Mouse (Mus musculus) lung, embryonic 16.5 days (tissue): ENCODE data around the gene Dnah6. TPM values are rescaled to one million over a fixed set of nuclear protein-coding genes. Genes with fewer than 3 reads are reported as not detected.

ENCODE experiments used
- ATAC-seq: fragments of 200-750 bp; cut with Nextera tagmentation; 2 replicates; pipeline ENCODE4 v1.8.0; 2017; ENCODE audit warnings: low read depth, mild to moderate bottlenecking, moderate library complexity
- H3K27ac ChIP-seq: fragments of 300-500 bp; sonication (generic); 2 replicates; pipeline ENCODE4 v1.5.1; 2014; ENCODE audit warnings: mild to moderate bottlenecking, control low read depth, low read length
- H3K27me3 ChIP-seq: fragments of 300-500 bp; sonication (generic); 2 replicates; pipeline ENCODE4 v1.6.1; 2014; ENCODE audit warnings: low read depth, low read length, mixed read lengths; ENCODE audit not compliant: control insufficient read depth, insufficient read depth
- H3K36me3 ChIP-seq: fragments of 300-500 bp; sonication (generic); 2 replicates; pipeline ENCODE4 v1.6.1; 2014; ENCODE audit warnings: low read length; ENCODE audit not compliant: control insufficient read depth, insufficient read depth
- H3K4me1 ChIP-seq: fragments of 300-500 bp; sonication (generic); replicated peaks from 2 replicates; pipeline ENCODE4 v1.6.1; 2014; ENCODE audit warnings: low read length, mixed read lengths; ENCODE audit not compliant: control insufficient read depth, insufficient read depth
- H3K4me2 ChIP-seq: fragments of 300-500 bp; sonication (generic); 2 replicates; pipeline ENCODE4 v1.6.1; 2014; ENCODE audit warnings: low read depth, low read length, control low read depth
- H3K4me3 ChIP-seq: fragments of 300-500 bp; sonication (generic); 2 replicates; pipeline ENCODE4 v1.5.1; 2014; ENCODE audit warnings: mild to moderate bottlenecking, low read length, control low read depth
- H3K9ac ChIP-seq: fragments of 300-500 bp; sonication (generic); 2 replicates; pipeline ENCODE4 v1.6.1; 2014; ENCODE audit warnings: low read length, control low read depth
- H3K9me3 ChIP-seq: fragments of 300-500 bp; sonication (generic); 2 replicates; pipeline ENCODE4 v1.6.1; 2016; ENCODE audit warnings: low read length; ENCODE audit not compliant: control insufficient read depth
- WGBS: fragments of 180-500 bp; shearing (Covaris S2); extraction: QIAGEN DNeasy Blood & Tissue Kit; methylation state at CpG from one replicate; pipeline ENCODE4 v1.1.7; 2014; 5-methylcytosine and 5-hydroxymethylcytosine counted together
- polyA plus RNA-seq: library from polyadenylated mRNA; unstranded; fragments of >200 nt; fragmentation: Nextera tagmentation; extraction: Ambion mirVana; gene quantifications from 2 replicates; pipeline ENCODE4 v1.2.1, GENCODE M21; 2015

Dnah6 gene
- polyA plus RNA-seq, 1 experiment from 2014 or later = 0.54 TPM

GRCm38 (mm10) chr6:73233202-73233726, 11.8 kb upstream of the Dnah6 start:
- H3K4me3 ChIP-seq = no peak overlapping the region
- H3K36me3 ChIP-seq = no peaks in the 10 kb centered on the region
- no peaks in the 10 kb centered on the region for H3K27me3 ChIP-seq
- H3K9ac ChIP-seq = no peak overlapping the region
- H3K9me3 ChIP-seq = no peaks in the 10 kb centered on the region; the same call in 1 of the 2 replicates
- WGBS = 88% methylated on average over 6 of the region's 6 CpGs
- ATAC-seq = no peak
- no peak overlapping the region for H3K4me2 ChIP-seq
- no peak overlapping the region for H3K27ac ChIP-seq
- 0 out of 2 replicates have a peak, but pooled peaks cover 4% of the 10 kb centered on the region for H3K4me1 ChIP-seq

- Histone ChIP-seq H3K9me3 (no peaks in the 10 kb centered on the region; the same call in 1 of the 2 replicates), H3K27ac (no peak overlapping the region), H3K4me1 (0 out of 2 replicates have a peak, but pooled peaks cover 4% of the 10 kb centered on the region), H3K4me3 (no peak overlapping the region), H3K36me3 (no peaks in the 10 kb centered on the region), H3K27me3 (no peaks in the 10 kb centered on the region), H3K9ac (no peak overlapping the region), H3K4me2 (no peak overlapping the region)
- no peak for ATAC-seq
- 63% methylated on average over 12 of the region's 12 CpGs for WGBS
Observed at GRCm38 (mm10) chr6:73232152-73232584, 10.7 kb upstream of the Dnah6 start.

- Histone ChIP-seq H3K27ac (no peak overlapping the region), H3K4me3 (no peak overlapping the region), H3K9ac (no peak overlapping the region), H3K4me1 (0 out of 2 replicates have a peak, but pooled peaks cover 4% of the 10 kb centered on the region), H3K36me3 (no peaks in the 10 kb centered on the region), H3K27me3 (no peaks in the 10 kb centered on the region), H3K4me2 (no peak overlapping the region), H3K9me3 (no peaks in the 10 kb centered on the region)
- 0 out of 2 replicates have a peak, but pooled peaks have one; percentile 6 for ATAC-seq
- WGBS = 60% methylated on average over 3 of the region's 3 CpGs
Observed at GRCm38 (mm10) chr6:73228881-73229280, 7.4 kb upstream of the Dnah6 start.

DNA sequence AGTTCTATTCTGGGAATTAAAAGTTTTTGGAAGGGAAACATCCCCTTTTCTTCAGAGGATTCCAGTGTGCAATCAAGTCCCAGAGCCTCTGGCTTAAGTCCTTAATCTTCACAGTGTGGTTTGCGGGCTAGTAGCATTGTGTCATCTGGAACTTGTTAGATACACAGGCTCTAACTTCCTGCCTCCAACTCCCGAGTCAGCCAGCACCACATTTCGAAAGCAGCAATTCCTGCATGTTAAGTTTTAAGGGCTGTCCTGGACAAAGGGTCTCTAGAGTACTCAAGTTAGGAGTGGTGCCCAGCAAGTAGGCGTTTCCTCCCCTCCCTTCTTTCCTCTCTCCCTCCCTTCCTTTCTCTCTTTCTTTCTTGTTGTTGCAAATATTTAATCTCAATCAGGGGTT, 7.0 kb upstream of the Dnah6 start:
- peak; percentile 73 for ATAC-seq
- H3K4me2 ChIP-seq = no peak overlapping the region
- no peak overlapping the region for H3K27ac ChIP-seq
- H3K4me3 ChIP-seq = no peak overlapping the region
- no peaks in the 10 kb centered on the region for H3K9me3 ChIP-seq
- H3K27me3 ChIP-seq = no peaks in the 10 kb centered on the region
- H3K4me1 ChIP-seq = 0 out of 2 replicates have a peak, but pooled peaks cover 4% of the 10 kb centered on the region
- H3K9ac ChIP-seq = 0 out of 2 replicates have a peak overlapping the region, but pooled peaks have one; percentile 24
- H3K36me3 ChIP-seq = no peaks in the 10 kb centered on the region
- WGBS = 14% methylated on average over 4 of the region's 4 CpGs

GRCm38 (mm10) chr6:73227376-73228158, 6.1 kb upstream of the Dnah6 start:
- H3K36me3 ChIP-seq = no peaks in the 10 kb centered on the region
- peaks cover 7% of the 10 kb centered on the region; the same call in 1 of the 2 replicates for H3K4me1 ChIP-seq
- H3K27ac ChIP-seq = no peak overlapping the region
- H3K9me3 ChIP-seq = no peaks in the 10 kb centered on the region
- H3K4me3 ChIP-seq = no peak overlapping the region
- WGBS = 25% methylated on average over 10 of the region's 10 CpGs
- no peaks in the 10 kb centered on the region for H3K27me3 ChIP-seq
- no peak overlapping the region for H3K4me2 ChIP-seq
- no peak for ATAC-seq
- H3K9ac ChIP-seq = no peak overlapping the region

DNA sequence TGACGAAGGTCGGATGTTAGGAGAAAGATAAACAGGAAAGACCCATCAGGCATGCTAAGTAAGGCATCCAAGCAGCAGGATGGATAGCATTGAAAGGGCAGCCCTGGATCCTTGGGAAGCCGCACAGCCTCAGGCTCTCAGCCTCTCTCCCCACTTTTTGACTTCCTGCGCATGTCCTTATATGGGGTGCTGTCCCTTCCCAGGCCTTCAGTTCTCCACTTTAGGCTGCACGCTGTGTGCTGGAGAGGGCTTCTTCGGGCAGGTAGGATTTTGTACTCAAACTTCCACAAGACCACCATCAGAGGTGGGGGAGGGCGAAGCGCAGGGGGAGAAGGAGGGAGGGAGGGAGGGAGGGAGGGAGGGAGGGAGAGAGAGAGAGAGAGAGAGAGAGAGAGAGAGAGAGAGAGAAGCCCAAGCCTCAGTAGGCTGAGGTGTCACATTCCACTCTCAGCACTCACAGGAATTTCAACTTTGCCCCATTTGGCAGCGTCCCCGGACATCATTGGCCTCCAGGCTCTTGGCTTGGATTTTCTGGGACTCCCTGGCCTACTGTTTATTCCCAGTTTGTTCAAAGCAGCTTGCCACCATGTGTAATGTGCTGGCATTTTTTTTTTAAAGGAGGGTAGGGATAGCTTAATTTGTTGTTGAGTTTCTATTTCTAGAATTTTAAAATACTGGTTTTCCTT, 1.5 kb upstream of the Dnah6 start:
- no peaks in the 10 kb centered on the region for H3K27me3 ChIP-seq
- 3% methylated on average over 8 of the region's 10 CpGs for WGBS
- H3K4me2 ChIP-seq = peak overlapping the region; percentile 48
- no peaks in the 10 kb centered on the region for H3K36me3 ChIP-seq
- H3K9me3 ChIP-seq = no peaks in the 10 kb centered on the region
- H3K9ac ChIP-seq = peak overlapping the region; percentile 20; the same call in 1 of the 2 replicates
- H3K27ac ChIP-seq = peak overlapping the region; percentile 89
- ATAC-seq = peak; percentile 85
- H3K4me1 ChIP-seq = peaks cover 5% of the 10 kb centered on the region; the same call in 1 of the 2 replicates
- H3K4me3 ChIP-seq = peak overlapping the region; percentile 16; the same call in 1 of the 2 replicates

DNA sequence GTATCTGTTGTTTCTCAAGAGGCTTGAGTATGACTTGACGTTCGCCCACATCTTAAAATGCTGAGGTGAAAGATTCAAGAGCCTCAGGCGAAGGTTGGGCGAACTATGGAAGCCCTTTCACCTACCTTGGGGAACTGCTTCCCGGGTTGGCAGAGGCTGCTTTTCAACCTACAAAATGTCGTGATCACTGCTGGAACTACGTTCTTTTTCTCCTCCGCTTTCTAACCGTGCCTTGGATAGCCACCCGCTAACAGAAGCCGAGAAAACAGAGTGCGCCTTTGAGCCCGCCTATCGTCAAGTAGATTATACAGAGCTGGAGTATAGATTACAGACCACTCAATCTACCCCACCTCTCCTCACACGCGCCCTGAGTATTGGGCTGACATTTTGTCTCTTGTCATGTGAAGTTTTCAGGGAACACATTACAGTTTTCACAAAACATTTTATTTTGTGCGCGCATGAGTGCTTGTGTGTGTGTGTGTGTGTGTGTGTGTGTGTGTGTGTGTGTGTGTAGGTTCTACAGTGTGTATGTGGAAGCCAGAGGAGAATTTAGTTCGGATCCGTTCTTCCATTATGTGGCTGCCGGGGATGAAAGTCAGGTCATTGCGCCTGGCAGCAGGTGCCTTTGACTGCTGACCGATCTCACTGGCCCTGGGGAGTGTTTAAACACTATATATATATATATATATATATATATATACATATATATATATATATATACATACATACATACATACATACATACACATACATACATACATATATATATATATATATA, 696 bp upstream of the Dnah6 start:
- H3K9me3 ChIP-seq = no peaks in the 10 kb centered on the region
- ATAC-seq = peak; percentile 62
- peaks cover 5% of the 10 kb centered on the region; the same call in 1 of the 2 replicates for H3K4me1 ChIP-seq
- H3K4me2 ChIP-seq = peak overlapping the region; percentile 52
- WGBS = 20% methylated on average over 23 of the region's 23 CpGs
- H3K36me3 ChIP-seq = no peaks in the 10 kb centered on the region
- H3K27ac ChIP-seq = peak overlapping the region; percentile 67
- H3K9ac ChIP-seq = peak overlapping the region; percentile 27; the same call in 1 of the 2 replicates
- H3K4me3 ChIP-seq = peak overlapping the region; percentile 34
- no peaks in the 10 kb centered on the region for H3K27me3 ChIP-seq

DNA sequence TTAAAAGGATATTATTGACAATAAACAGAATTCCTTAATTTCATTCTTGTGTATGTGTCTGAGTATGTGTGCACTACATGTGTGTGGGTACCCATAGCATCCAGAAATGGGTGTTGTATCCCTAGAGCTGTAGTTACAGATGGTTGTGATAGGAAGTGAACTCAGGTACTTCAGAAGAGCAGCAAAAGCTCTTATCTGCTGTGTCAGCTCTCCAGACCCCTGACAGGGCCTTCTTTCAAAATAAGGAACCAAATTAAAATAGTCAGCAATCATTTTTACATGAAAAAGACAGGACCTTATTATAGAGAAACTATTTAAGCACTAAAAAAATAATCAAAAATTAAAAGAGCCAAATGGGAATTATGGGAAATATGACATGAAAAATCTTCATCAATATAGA, 9.8 kb downstream of the Dnah6 start:
- Histone ChIP-seq H3K9me3 (no peaks in the 10 kb centered on the region), H3K27ac (no peak overlapping the region), H3K4me3 (no peak overlapping the region), H3K27me3 (no peaks in the 10 kb centered on the region), H3K4me2 (no peak overlapping the region), H3K36me3 (no peaks in the 10 kb centered on the region), H3K4me1 (no peaks in the 10 kb centered on the region), H3K9ac (no peak overlapping the region)
- ATAC-seq = no peak
